Mouse (Mus musculus) spleen, adult 2 months (tissue): Measurements from ENCODE around the gene Agpat4. TPM values are rescaled to one million over a fixed set of nuclear protein-coding genes. Genes with fewer than 3 reads are reported as not detected.

ENCODE experiments used
- DNase-seq, 2 experiments: peaks; one replicate each; pipeline versions ENCODE4 v3.0.0 to v3.0.0-alpha.2; 2012 to 2021; ENCODE audit warnings: low spot score in 2 of 2, low read depth in 1 of 2
- H3K27ac ChIP-seq: fragments of 200-500 bp; 2 replicates; pipeline ENCODE4 v1.5.1; 2012; ENCODE audit warnings: low read length, inconsistent platforms; ENCODE audit not compliant: insufficient read depth
- H3K27me3 ChIP-seq: fragments of 200-500 bp; 2 replicates; pipeline ENCODE4 v1.6.1; 2012; ENCODE audit warnings: mild to moderate bottlenecking, moderate library complexity, low read length, inconsistent platforms; ENCODE audit not compliant: control insufficient read depth, insufficient read depth
- H3K36me3 ChIP-seq: fragments of 200-500 bp; 2 replicates; pipeline ENCODE4 v1.6.1; 2012; ENCODE audit warnings: mild to moderate bottlenecking, low read length, inconsistent platforms; ENCODE audit not compliant: control insufficient read depth, insufficient read depth
- H3K4me1 ChIP-seq: fragments of 200-500 bp; 2 replicates; pipeline ENCODE4 v1.6.1; 2011; ENCODE audit warnings: inconsistent platforms; ENCODE audit not compliant: control insufficient read depth, insufficient read depth, insufficient read length
- H3K4me3 ChIP-seq: fragments of 200-500 bp; 2 replicates; pipeline ENCODE4 v1.5.1; 2011; ENCODE audit warnings: mild to moderate bottlenecking, inconsistent platforms; ENCODE audit not compliant: insufficient read depth, insufficient read length; ENCODE audit errors: extremely low read depth
- CTCF ChIP-seq: fragments of 200-500 bp; IDR thresholded peaks from 2 replicates; pipeline ENCODE4 v1.5.1; 2011; ENCODE audit warnings: mild to moderate bottlenecking, inconsistent platforms; ENCODE audit not compliant: insufficient read depth, insufficient read length, insufficient replicate concordance; ENCODE audit errors: extremely low read depth
- POLR2A ChIP-seq: fragments of 200-500 bp; IDR thresholded peaks from 2 replicates; pipeline ENCODE4 v1.6.1; 2011; ENCODE audit warnings: low read depth, low read length, inconsistent platforms
- WGBS: fragments of 180-500 bp; shearing (Covaris S2); methylation state at CpG from one replicate; pipeline ENCODE4 v1.1.7; 2018; 5-methylcytosine and 5-hydroxymethylcytosine counted together
- polyA plus RNA-seq: library from polyadenylated mRNA; depleted of rRNA; stranded (reverse); fragments of >200 nt; gene quantifications from 2 replicates; pipeline ENCODE4 v1.2.3, GENCODE M21; 2012

Gene Agpat4
- polyA plus RNA-seq, 1 experiment: 14.4 TPM

DNA sequence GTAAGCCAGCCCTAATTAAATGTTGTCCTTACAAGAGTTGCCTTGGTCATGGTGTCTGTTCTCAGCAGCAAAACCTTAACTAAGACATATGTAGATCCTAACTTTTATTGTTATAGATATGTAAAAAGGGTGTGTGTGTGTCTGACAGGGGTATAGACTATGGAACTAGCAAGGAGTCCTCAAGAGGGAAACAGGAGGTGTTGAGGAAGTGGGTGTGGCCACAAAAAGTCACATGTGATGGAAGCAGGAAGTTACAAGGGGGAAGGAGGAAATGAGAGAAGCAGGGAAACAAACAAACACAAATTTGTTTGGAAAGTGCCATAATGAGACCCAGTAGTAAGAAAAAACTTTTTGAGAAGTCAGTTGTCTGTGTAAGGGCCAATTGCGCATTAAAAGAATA, 24.5 kb upstream of the Agpat4 start:
- 100% methylated on average over 1 of the region's 1 CpGs for WGBS
- Histone ChIP-seq H3K27me3 (no peaks in the 10 kb centered on the region), H3K27ac (no peak overlapping the region), H3K4me3 (no peak overlapping the region), H3K36me3 (no peaks in the 10 kb centered on the region), H3K4me1 (no peaks in the 10 kb centered on the region)
- no peak for TF ChIP-seq CTCF
- no peak for DNase-seq

DNA sequence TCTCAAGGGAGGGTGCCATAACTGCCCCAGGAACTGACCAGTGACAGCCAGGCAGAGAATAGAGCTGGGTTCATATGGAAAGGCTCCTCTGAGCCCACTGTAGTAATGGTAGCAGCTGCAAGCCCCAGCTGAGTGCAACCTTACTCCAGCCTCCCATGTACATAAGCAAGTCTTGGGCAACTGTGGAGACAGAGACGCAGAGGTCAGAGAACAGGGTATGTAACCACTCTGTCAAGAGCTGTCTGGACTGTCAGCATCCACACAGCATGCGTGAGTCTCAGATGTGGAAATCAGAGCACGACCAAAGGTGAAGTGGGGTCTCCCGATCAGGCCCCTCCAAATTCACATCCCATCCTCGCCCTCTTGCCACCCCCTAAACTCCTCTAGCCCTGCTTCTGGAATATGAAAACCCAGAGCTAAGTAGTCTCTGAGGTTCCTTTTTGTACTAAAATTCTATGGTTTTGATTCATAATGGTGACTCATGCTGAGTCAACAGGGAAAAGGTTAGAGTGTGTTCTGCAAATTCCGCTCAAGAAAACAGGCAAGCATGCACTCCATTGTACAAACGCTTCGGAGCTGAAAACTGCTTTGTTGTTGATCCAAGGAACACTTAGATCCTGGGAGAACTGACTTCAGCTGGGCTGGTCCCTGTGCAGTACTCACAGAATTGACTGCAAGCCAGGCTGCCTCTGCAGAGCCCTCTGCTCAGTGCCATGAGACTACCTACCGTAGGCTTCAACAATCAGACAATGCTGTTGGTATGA, 23.5 kb upstream of the Agpat4 start:
- H3K4me3 ChIP-seq: no peak overlapping the region
- no peaks in the 10 kb centered on the region for H3K36me3 ChIP-seq
- no peak overlapping the region for H3K27ac ChIP-seq
- 92% methylated on average over 9 of the region's 9 CpGs for WGBS
- no peaks in the 10 kb centered on the region for H3K27me3 ChIP-seq
- no peak for DNase-seq
- no peaks in the 10 kb centered on the region for H3K4me1 ChIP-seq
- TF ChIP-seq CTCF: no peak
- TF ChIP-seq POLR2A: no peak

DNA sequence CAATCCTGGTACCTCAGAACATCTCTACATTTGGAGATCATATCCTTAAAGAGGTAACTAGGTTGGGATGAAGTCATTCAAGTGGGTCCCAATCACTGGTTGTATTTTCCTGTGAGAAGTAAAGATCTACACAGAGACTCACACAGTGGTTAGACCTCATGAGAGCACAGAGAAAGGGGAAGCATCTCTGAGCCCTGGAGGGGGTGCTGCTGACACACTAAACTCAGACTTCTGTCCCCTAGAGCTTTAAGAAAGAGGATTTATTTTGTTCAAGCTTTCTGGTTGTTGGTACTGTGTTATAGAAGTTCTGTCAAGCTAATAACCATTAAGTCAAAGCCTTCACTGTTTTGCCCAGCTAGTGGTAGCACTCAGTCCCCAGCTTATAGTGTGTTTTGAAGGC, 19.1 kb upstream of the Agpat4 start:
- TF ChIP-seq POLR2A: no peak
- peak; percentile 4; the same call in 1 of the 2 replicates for TF ChIP-seq CTCF
- Histone ChIP-seq H3K27ac (no peak overlapping the region), H3K4me3 (no peak overlapping the region), H3K4me1 (no peaks in the 10 kb centered on the region), H3K36me3 (no peaks in the 10 kb centered on the region), H3K27me3 (no peaks in the 10 kb centered on the region)
- DNase-seq: no peak

DNA sequence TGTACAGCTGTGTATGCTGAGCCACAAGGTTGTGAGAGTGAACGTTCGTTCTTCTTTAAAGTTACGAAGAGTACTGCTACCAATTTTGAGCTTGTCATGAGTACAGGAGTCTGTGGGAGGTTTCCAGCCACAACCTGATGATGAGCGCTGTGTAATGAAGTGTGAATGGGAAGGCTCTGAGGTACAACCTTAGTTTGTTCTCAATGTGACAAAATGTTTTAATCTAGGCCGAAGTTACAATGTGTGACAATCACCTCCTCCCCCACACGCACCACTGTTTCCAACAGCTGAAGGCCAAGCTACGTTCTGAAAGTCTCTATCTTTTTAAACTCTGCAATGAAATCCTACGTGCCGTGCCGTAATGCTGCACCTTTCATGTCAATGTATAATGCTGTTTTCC, 16.2 kb upstream of the Agpat4 start:
- Histone ChIP-seq H3K4me1 (no peaks in the 10 kb centered on the region), H3K4me3 (no peak overlapping the region), H3K36me3 (no peaks in the 10 kb centered on the region), H3K27me3 (no peaks in the 10 kb centered on the region), H3K27ac (no peak overlapping the region)
- TF ChIP-seq CTCF (no peak), POLR2A (no peak)
- DNase-seq: no peak
- 91% methylated on average over 10 of the region's 10 CpGs for WGBS

DNA sequence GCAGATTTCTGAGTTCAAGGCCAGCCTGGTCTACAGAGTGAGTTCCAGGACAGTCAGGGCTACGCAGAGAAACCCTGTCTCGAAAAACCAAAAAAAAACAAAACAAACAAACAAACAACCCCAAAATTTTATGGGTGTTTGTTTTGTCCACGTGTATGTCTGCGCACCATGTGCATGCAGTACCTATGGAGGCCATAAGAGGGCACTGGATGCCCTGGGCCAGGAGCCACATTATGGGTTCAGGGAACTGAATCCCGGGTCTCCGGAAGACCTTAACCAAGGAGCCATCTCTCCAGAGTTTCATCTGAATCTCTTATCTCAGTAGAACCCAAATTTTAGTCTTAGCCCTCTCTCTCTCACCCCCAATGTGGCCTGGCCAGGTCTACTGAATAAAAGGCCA, 14.7 kb upstream of the Agpat4 start:
- 87% methylated on average over 6 of the region's 6 CpGs for WGBS
- DNase-seq: peak in 1 of 2 experiments; percentile 9
- no peak overlapping the region for H3K27ac ChIP-seq
- TF ChIP-seq CTCF: no peak
- no peak for TF ChIP-seq POLR2A
- no peaks in the 10 kb centered on the region for H3K36me3 ChIP-seq
- no peak overlapping the region for H3K4me3 ChIP-seq
- no peaks in the 10 kb centered on the region for H3K27me3 ChIP-seq
- H3K4me1 ChIP-seq: no peaks in the 10 kb centered on the region

DNA sequence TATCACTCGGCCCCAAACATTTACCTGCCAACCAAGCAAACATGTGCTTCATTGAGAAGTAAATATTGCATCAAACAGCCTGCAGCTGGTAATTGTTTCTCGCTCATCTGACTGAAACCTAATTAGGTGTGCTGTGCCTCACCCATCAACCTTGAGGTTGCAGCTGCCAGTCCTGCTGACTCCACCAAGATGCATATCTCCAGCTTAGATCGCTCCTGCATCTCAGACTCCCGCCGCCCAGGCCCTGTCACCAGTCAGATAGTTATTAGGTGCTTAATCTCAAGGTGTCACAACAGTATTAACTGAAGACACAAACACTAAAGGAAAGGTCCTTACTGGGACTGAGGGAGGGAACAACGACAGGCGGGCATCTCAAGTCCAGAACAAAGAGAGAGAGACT, 14.3 kb upstream of the Agpat4 start:
- Histone ChIP-seq H3K27ac (no peak overlapping the region), H3K4me3 (no peak overlapping the region), H3K36me3 (no peaks in the 10 kb centered on the region), H3K27me3 (no peaks in the 10 kb centered on the region), H3K4me1 (no peaks in the 10 kb centered on the region)
- no peak for DNase-seq
- TF ChIP-seq POLR2A: no peak
- no peak for TF ChIP-seq CTCF
- 86% methylated on average over 7 of the region's 7 CpGs for WGBS

DNA sequence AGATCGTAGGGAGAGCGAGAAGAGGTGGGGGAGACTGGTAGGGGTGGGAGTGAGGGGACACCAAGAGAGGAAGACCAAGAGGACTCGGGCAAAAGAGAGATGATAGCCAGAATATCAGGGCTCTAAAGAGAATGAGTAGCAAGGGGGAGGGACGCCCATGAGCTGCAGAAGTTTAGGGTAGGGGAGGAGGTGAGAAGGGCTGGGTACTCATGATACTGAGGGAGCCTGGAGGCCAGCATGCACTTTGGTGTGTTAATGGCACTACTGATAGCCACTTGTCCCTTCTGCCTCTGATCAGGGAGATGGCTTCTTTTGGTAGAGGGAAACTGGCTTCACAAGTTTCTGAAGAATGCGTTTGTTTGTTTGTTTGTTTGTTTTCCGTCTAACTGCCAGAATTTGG, 13.8 kb upstream of the Agpat4 start:
- no peak for TF ChIP-seq CTCF
- WGBS: 88% methylated on average over 6 of the region's 6 CpGs
- H3K4me1 ChIP-seq: no peaks in the 10 kb centered on the region
- H3K4me3 ChIP-seq: no peak overlapping the region
- no peak for DNase-seq
- H3K36me3 ChIP-seq: no peaks in the 10 kb centered on the region
- H3K27ac ChIP-seq: no peak overlapping the region
- no peaks in the 10 kb centered on the region for H3K27me3 ChIP-seq

DNA sequence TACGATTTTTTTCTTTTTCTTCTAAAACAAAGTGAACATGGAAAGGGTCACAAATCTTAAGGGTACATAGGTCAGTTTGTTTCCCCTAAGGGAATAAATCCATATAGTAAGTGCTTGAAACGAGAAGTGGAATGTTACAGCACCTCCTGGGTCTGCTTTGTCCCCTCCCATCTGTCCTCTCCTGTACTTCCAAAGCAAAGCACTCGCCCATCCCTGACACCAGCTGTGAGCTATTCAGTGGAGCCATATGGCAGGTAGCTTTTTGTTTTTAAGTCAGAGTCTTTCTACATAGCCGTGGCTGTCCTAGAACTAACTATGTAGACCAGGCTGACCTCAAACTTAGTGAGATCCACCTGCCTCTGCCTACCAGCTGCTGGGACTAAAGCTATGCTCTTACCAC, 12.2 kb upstream of the Agpat4 start:
- H3K36me3 ChIP-seq: no peaks in the 10 kb centered on the region
- no peak for DNase-seq
- no peak overlapping the region for H3K27ac ChIP-seq
- H3K4me1 ChIP-seq: no peaks in the 10 kb centered on the region
- TF ChIP-seq CTCF (no peak), POLR2A (no peak)
- 79% methylated on average over 4 of the region's 4 CpGs for WGBS
- no peaks in the 10 kb centered on the region for H3K27me3 ChIP-seq
- no peak overlapping the region for H3K4me3 ChIP-seq
